In the genomic region with DNA sequence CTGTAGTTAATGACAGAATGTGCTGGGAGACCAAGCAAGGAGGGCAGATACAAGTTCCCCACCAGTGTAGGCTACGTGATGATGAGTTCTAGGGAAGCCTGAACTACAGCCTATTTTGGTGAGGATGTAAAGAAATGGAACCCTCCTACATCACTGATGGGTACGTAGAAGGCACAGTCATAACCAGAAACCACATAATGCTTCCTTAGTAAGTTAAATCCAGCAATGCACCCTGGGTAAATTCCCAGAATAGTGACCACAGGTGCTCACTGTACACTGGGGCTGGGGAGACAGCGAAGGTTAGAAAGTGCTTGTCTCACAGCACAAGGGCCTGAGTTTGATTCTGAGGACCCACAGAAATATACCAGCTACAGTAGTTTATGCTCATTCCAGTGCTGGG, we compare ENCODE assay signal across 23 mouse cellular contexts. TPM values are rescaled to one million over a fixed set of nuclear protein-coding genes. Genes with fewer than 3 reads are reported as not detected.
"Had no signal": no experiment of that assay in that cellular context is flagged by ENCODE, and none has a peak within 500 bp of the region (broad histone marks: within the 10 kb centered on the region; RNA-seq: fewer than 3 reads in every experiment).

No protein-coding gene starts in this region.

- H3K9ac ChIP-seq: lung, embryonic 14.5 days; midbrain, embryonic 13.5 days; midbrain, embryonic 15.5 days; neural tube, embryonic 12.5 days; stomach, embryonic 15.5 days had no signal

- H3K9me3 ChIP-seq: midbrain, embryonic 10.5 days; midbrain, embryonic 13.5 days; midbrain, embryonic 15.5 days; neural tube, embryonic 12.5 days; stomach, embryonic 15.5 days had no signal

- H3K4me2 ChIP-seq: lung, embryonic 14.5 days; midbrain, embryonic 13.5 days; midbrain, embryonic 15.5 days; neural tube, embryonic 12.5 days; stomach, embryonic 15.5 days had no signal

- H3K4me3 ChIP-seq: midbrain, embryonic 10.5 days; midbrain, embryonic 13.5 days; midbrain, embryonic 15.5 days; neural tube, embryonic 12.5 days; stomach, embryonic 15.5 days had no signal

- H3K27me3 ChIP-seq: midbrain, embryonic 13.5 days; midbrain, embryonic 15.5 days; neural tube, embryonic 12.5 days; stomach, embryonic 15.5 days had no signal

- H3K4me1 ChIP-seq: stomach, embryonic 15.5 days had no signal

- H3K27ac ChIP-seq: midbrain, embryonic 10.5 days; midbrain, embryonic 13.5 days; midbrain, embryonic 15.5 days; neural tube, embryonic 12.5 days; stomach, embryonic 15.5 days; stomach, postnatal 0 days had no signal

- H3K36me3 ChIP-seq: midbrain, embryonic 10.5 days; midbrain, embryonic 13.5 days; midbrain, embryonic 15.5 days; neural tube, embryonic 12.5 days; stomach, embryonic 15.5 days had no signal

- DNase-seq: lung, adult 18-20 months; lung, embryonic 14.5 days; lung, postnatal 10 days; lung, postnatal 4 days; right cerebral cortex, postnatal 14 days; thymus, adult 2 months; thymus, postnatal 25 days; thymus, postnatal 4 days had no signal

RNA-seq across cellular contexts. Expression of a gene that starts 22.2 kb away (rescaled TPM):
- total RNA-seq: megakaryocyte, adult 5-6 weeks; megakaryocyte-erythroid progenitor cell, adult 5-6 weeks; midbrain, postnatal 0 days; monocyte, adult 5-6 weeks; neutrophil, adult 5-6 weeks had no signal
- polyA plus RNA-seq: lung, embryonic 14.5 days; lung, embryonic 16.5 days; midbrain, embryonic 10.5 days; midbrain, embryonic 13.5 days; midbrain, embryonic 15.5 days; midbrain, postnatal 0 days; neural tube, embryonic 12.5 days; neural tube, embryonic 14.5 days; spleen, adult 2 months; stomach, embryonic 15.5 days; stomach, postnatal 0 days; testis, adult 2 months; thymus, adult 2 months had no signal

RNA-seq across cellular contexts. Expression of a gene that starts 42.7 kb away (rescaled TPM):
- total RNA-seq: monocyte, adult 5-6 weeks had no signal

RNA-seq across cellular contexts. Expression of a gene that starts 55.5 kb away (rescaled TPM):
- total RNA-seq: megakaryocyte, adult 5-6 weeks; megakaryocyte-erythroid progenitor cell, adult 5-6 weeks; midbrain, postnatal 0 days; monocyte, adult 5-6 weeks; neutrophil, adult 5-6 weeks had no signal
- polyA plus RNA-seq: lung, embryonic 14.5 days; lung, embryonic 16.5 days; midbrain, embryonic 10.5 days; midbrain, embryonic 13.5 days; midbrain, embryonic 15.5 days; midbrain, postnatal 0 days; neural tube, embryonic 12.5 days; neural tube, embryonic 14.5 days; spleen, adult 2 months; stomach, embryonic 15.5 days; stomach, postnatal 0 days; thymus, adult 2 months had no signal
